Mouse (Mus musculus): ENCODE data around the gene Junb.

Junb gene

GRCm38 (mm10) chr8:84996978-84997377, 18.5 kb upstream of the Junb start:
- ChIA-PET POLR2A (interaction anchor here (0.6 to 27.3 kb wide), 37 partner anchors 7 to 196 kb away, joined by 3 to 992 read pairs (median 8); partner anchors contain the start of genes Dhps (in 3 of the 4), Junb (in 3 of the 4), Asna1 (in 2 of the 4) and Gm49661 (in 2 of the 4)), CTCF (interaction anchor here (0.6 to 6.5 kb wide), 33 partner anchors 9 to 105 kb away, joined by 3 to 81 read pairs (median 4); partner anchors contain the start of genes Junb (in 2 of the 4), Man2b1 (in 1 of the 4) and Tnpo2 (in 1 of the 4))

DNA sequence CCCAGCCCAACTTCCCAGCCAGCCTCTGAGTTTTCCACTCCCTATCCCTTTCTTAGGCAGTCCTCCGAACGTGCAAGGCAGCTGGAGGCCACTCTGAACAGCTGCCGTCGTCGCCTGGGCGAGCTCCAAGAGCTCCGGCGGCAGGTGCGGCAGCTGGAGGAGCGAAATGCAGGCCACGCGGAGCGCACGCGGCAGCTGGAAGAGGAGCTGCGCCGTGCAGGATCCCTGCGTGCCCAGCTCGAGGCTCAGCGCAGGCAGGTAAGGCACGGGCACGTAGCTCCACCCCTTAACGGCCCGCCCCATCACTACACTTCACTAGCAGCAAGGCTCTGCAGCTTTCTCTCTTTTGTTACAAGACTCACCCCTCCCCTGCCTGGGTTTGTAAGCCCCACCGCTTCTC, 17.2 kb upstream of the Junb start:
- ChIA-PET CTCF (interaction anchor here (0.7 to 6.5 kb wide), 14 partner anchors 12 to 724 kb away, joined by 3 to 81 read pairs (median 5); partner anchors contain the start of genes Farsa (in 1 of the 4), Gm49661 (in 1 of the 4), Junb (in 1 of the 4) and Prdx2 (in 1 of the 4)), POLR2A (interaction anchor here in 3 of 4 experiments (0.6 to 27.3 kb wide), 32 partner anchors 11 to 477 kb away, joined by 3 to 992 read pairs (median 4); partner anchors contain the start of genes Dhps (in 3 of the 3), Junb (in 3 of the 3), Asna1 (in 2 of the 3) and Gm49661 (in 2 of the 3))

GRCm38 (mm10) chr8:84994375-84994774, 15.9 kb upstream of the Junb start:
- CTCF ChIA-PET = interaction anchor here in 3 of 4 experiments (0.9 to 6.5 kb wide), 3 partner anchors 19 kb away, joined by 3 to 81 read pairs (median 74); partner anchors contain the start of gene Junb (in 1 of the 3)
- POLR2A ChIA-PET = interaction anchor here in 3 of 4 experiments (0.6 to 27.3 kb wide), 16 partner anchors 9 to 276 kb away, joined by 3 to 992 read pairs (median 6); partner anchors contain the start of genes Gm49661 (in 2 of the 3), Junb (in 2 of the 3), Prdx2 (in 2 of the 3) and Rnaseh2a (in 2 of the 3)

DNA sequence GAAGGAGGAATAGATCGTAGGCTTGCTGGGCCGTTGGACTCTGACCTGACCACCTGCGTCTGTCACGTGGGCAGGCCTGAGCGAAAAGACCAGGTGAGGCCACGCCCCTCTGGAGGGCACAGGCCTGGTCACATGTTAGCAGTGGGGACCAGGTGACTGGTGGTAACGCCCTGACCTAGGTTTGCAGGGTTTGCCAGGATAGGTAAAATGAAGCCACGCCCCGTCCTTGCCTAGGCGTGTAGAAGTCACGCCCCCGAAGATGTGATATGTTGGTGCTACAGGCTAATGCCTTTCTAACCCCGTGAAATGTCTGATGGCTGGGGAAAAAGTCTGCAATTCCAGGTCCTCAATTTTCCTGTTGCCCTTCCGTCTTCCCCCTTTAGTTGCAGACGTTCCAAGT, 12.3 kb upstream of the Junb start:
- ChIA-PET POLR2A (interaction anchor here (0.6 to 27.3 kb wide), 38 partner anchors 11 to 376 kb away, joined by 3 to 992 read pairs (median 5); partner anchors contain the start of genes Junb (in 3 of the 4), Tnpo2 (in 3 of the 4), Asna1 (in 2 of the 4) and Dhps (in 2 of the 4)), CTCF (interaction anchor here (0.6 to 6.5 kb wide), 15 partner anchors 14 to 280 kb away, joined by 3 to 250 read pairs (median 4); partner anchors contain the start of genes Junb (in 2 of the 4), Mast1 (in 1 of the 4) and Tnpo2 (in 1 of the 4))

DNA sequence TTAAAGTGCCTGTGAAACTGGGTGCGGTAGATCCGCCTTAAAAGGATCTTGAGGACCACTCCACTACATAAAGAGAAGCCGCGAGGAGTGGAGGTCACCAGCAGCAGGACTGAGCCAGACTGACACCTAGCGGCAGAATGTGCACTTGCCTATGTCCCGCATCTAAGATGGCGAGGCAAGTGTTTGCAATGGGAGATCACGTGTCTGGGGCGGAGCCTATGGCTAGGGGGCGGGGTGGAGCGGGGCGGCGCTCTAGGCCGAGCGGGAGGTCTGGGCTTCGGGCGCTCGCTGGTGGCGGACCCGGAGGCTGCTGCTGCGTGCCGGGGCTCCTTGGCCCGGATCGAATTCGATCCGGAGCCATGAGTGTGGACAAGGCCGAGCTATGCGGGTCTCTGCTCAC, 11.8 kb upstream of the Junb start, which contains the start of gene Hook2:
Hook2 (plus strand) TSS at position 255 of the 400 bp plus-strand sequence.
- CTCF ChIA-PET = interaction anchor here (0.5 to 6.5 kb wide), 31 partner anchors 8 to 411 kb away, joined by 3 to 250 read pairs (median 6); partner anchors contain the start of genes Junb (in 2 of the 4), Asna1 (in 1 of the 4), Dhps (in 1 of the 4) and Tnpo2 (in 1 of the 4)
- POLR2A ChIA-PET = interaction anchor here (0.6 to 27.3 kb wide), 59 partner anchors 8 to 482 kb away, joined by 3 to 992 read pairs (median 5); partner anchors contain the start of genes Asna1 (in 3 of the 4), Junb (in 3 of the 4), Rnaseh2a (in 3 of the 4) and Tnpo2 (in 3 of the 4)

GRCm38 (mm10) chr8:84989810-84990209, 11.3 kb upstream of the Junb start:
- POLR2A ChIA-PET = interaction anchor here (0.6 to 27.3 kb wide), 55 partner anchors 8 to 483 kb away, joined by 3 to 992 read pairs (median 5); partner anchors contain the start of genes Asna1 (in 3 of the 4), Junb (in 3 of the 4), Rnaseh2a (in 3 of the 4) and Tnpo2 (in 3 of the 4)
- CTCF ChIA-PET = interaction anchor here (0.5 to 6.5 kb wide), 39 partner anchors 8 to 412 kb away, joined by 3 to 250 read pairs (median 5); partner anchors contain the start of genes Junb (in 3 of the 4), Asna1 (in 1 of the 4), Dhps (in 1 of the 4) and Tnpo2 (in 1 of the 4)

- POLR2A ChIA-PET = interaction anchor here (0.6 to 27.3 kb wide), 49 partner anchors 8 to 483 kb away, joined by 3 to 992 read pairs (median 5); partner anchors contain the start of genes Asna1 (in 3 of the 4), Junb (in 3 of the 4), Rnaseh2a (in 3 of the 4) and Tnpo2 (in 3 of the 4)
- CTCF ChIA-PET = interaction anchor here (0.5 to 6.5 kb wide), 38 partner anchors 9 to 280 kb away, joined by 3 to 250 read pairs (median 5); partner anchors contain the start of genes Junb (in 3 of the 4), Asna1 (in 1 of the 4), Dhps (in 1 of the 4) and Tnpo2 (in 1 of the 4)
Observed at GRCm38 (mm10) chr8:84989311-84989731, 10.8 kb upstream of the Junb start.

GRCm38 (mm10) chr8:84987903-84988302, 9.4 kb upstream of the Junb start:
- POLR2A ChIA-PET = interaction anchor here (0.6 to 27.3 kb wide), 31 partner anchors 9 to 485 kb away, joined by 3 to 992 read pairs (median 4); partner anchors contain the start of genes Dhps (in 3 of the 4), Junb (in 3 of the 4), Gm49661 (in 2 of the 4) and Prdx2 (in 2 of the 4)
- CTCF ChIA-PET = interaction anchor here (0.6 to 6.5 kb wide), 11 partner anchors 9 to 89 kb away, joined by 3 to 250 read pairs (median 4); partner anchors contain the start of genes Junb (in 2 of the 4) and Dnase2a (in 1 of the 4)

DNA sequence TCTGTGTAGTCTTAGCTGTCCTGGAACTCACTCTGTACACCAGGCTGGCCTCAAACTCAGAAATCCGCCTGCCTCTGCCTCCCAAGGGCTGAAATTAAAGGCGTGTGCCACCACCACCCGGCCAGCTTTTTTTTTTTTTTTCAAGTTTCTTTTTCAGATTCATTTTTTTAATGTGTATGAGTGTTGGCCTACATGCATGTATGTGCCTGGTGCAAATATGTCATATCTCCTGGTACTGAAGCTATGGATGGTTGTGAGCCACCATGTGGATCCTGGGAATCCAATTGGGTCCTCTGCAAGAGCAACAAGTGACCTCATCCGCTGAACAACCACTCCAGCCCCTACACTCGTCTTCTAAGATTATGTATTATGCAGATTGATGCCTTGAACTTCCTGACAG, 8.9 kb upstream of the Junb start:
- CTCF ChIA-PET = interaction anchor here (0.6 to 6.5 kb wide), 12 partner anchors 9 to 485 kb away, joined by 3 to 250 read pairs (median 4); partner anchors contain the start of gene Junb (in 2 of the 4)

DNA sequence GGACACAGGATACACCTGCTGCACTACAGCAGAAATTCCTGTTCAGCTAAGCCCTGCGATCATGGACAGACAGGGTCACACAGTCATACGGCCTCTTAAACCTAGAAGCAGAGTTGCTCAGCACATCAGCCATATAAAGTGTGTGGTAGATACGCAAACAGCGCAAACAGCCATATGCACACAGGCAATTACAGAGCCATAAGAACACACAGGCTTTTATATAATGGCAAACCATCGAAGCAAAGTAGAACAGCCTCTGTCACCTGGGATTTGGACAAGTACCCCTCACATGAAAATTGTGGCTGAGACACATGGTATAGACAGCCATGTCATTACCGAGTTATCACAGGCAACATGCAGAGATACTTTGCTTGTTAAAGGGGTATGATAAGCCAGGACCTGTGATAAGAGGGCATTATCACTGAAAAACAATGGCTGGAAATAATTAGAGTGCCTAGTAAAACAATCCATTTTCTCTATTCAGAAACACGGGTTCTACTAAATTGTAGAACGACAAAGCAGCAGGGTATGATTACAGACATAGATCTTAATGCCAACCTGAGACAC, 7.9 kb upstream of the Junb start:
- CTCF ChIA-PET = interaction anchor here (0.6 to 6.5 kb wide), 10 partner anchors 10 to 212 kb away, joined by 3 to 250 read pairs (median 19); partner anchors contain the start of gene Junb (in 2 of the 4)
- POLR2A ChIA-PET = interaction anchor here (0.7 to 30.0 kb wide), 31 partner anchors 1 to 486 kb away, joined by 3 to 992 read pairs (median 6); partner anchors contain the start of genes Junb (in 3 of the 4), Tnpo2 (in 3 of the 4), Dhps (in 2 of the 4) and Gm49661 (in 2 of the 4)

More for the DNA sequence above, 8.9 kb upstream of the Junb start:
- POLR2A ChIA-PET = interaction anchor here (0.6 to 27.3 kb wide), 30 partner anchors 10 to 485 kb away, joined by 3 to 992 read pairs (median 4); partner anchors contain the start of genes Dhps (in 3 of the 4), Junb (in 3 of the 4), Gm49661 (in 2 of the 4) and Prdx2 (in 2 of the 4)

DNA sequence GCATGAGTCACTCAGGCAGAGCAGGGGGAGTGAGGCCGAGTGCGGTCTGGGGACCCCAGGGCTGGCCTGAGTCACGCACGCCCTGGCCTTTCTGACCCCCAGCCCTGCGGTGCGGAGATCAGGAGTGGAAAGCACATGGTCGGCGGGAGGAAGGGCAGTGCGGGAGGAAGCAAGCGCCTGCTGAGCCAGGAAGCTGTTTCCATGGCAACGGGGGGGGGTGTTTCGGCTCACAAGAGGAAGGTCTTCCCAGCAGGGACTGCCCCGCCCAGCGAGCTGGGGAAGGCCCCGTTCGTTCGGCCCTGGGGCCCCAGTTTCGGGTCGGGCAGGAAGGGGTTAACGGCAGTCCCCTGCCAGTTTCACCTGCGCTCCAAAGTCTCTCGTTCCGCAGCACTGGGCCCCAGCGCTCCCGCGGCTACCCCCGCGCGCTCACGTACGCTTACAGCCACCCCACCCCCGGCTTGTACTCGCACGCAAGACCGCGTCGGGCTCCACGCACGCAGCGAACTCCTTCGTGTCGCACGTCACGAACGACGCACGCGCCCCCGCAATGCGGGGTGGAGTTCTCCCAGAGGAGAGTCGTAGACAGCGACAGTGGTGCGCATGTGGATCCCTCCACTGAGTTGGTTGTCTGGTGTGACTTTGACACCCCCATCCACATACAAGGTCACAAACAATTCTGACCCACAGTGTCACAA, 7.3 kb upstream of the Junb start:
- ChIA-PET CTCF (interaction anchor here (0.6 to 6.5 kb wide), 10 partner anchors 9 to 211 kb away, joined by 3 to 176 read pairs (median 7); partner anchors contain the start of gene Junb (in 1 of the 4)), POLR2A (interaction anchor here (0.7 to 30.0 kb wide), 33 partner anchors 0 to 487 kb away, joined by 3 to 992 read pairs (median 5); partner anchors contain the start of genes Junb (in 3 of the 4), Tnpo2 (in 3 of the 4), Dhps (in 2 of the 4) and Gm49661 (in 2 of the 4))

- ChIA-PET CTCF (interaction anchor here (0.7 to 6.5 kb wide), 12 partner anchors 8 to 57 kb away, joined by 3 to 176 read pairs (median 4); partner anchors contain the start of gene Junb (in 1 of the 4)), POLR2A (interaction anchor here (0.5 to 30.0 kb wide), 32 partner anchors 0 to 488 kb away, joined by 3 to 992 read pairs (median 5); partner anchors contain the start of genes Junb (in 3 of the 4), Asna1 (in 2 of the 4), Dhps (in 2 of the 4) and Gm49661 (in 2 of the 4))
Observed at GRCm38 (mm10) chr8:84985049-84985683, 6.6 kb upstream of the Junb start.

- ChIA-PET POLR2A (interaction anchor here in 3 of 4 experiments (0.6 to 30.0 kb wide), 24 partner anchors 1 to 778 kb away, joined by 3 to 992 read pairs (median 5); partner anchors contain the start of genes Junb (in 3 of the 3), Dhps (in 2 of the 3), Gm49661 (in 2 of the 3) and Prdx2 (in 2 of the 3)), CTCF (interaction anchor here (0.6 to 6.5 kb wide), 8 partner anchors 8 to 56 kb away, joined by 3 to 176 read pairs (median 4); partner anchors contain the start of gene Junb (in 1 of the 4))
Observed at GRCm38 (mm10) chr8:84984294-84985048, 6.0 kb upstream of the Junb start.

DNA sequence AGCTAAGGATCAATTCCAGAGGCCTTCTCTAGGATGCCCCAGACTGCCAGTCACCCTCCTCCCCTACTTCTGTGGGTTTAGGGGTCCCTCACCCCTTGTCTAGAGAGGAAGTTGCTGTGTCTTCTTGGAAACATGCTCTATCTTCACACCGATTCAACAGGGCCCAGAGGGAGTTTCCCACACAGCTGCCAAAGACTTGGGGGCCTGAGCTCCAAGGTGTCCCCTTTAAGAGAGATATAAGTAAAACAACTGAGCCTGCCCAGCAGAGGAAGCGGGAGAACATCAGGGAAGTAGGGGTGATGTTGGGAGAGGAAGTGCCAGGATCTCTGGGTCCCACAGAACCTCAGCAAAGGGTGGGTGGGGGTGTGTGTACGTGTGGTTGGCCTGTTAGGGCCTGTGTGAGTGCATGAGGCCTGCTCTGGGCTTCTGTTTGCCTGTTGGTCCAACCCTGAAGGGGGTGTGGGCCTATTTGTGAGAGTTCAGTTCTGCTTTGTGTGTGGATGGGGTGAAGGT, 4.0 kb upstream of the Junb start:
- CTCF ChIA-PET = no interaction called here
- POLR2A ChIA-PET = interaction anchor here in 3 of 4 experiments (0.5 to 30.0 kb wide), 11 partner anchors 3 to 290 kb away, joined by 3 to 992 read pairs (median 114); partner anchors contain the start of genes Gm49661 (in 2 of the 3), Junb (in 2 of the 3), Prdx2 (in 2 of the 3) and Rnaseh2a (in 2 of the 3)

Data from embryonic stem cell, embryonic (primary cell).